Mouse (Mus musculus) embryo, embryonic 9.5 days (tissue): ENCODE measurements around the gene Tmpo.

Experiments used
- DNase-seq: peaks from one replicate; pipeline ENCODE4 v3.0.0-alpha.2; 2017; ENCODE audit errors: extremely low spot score

The Tmpo gene

GRCm38 (mm10) chr10:91116958-91117357 is 64.2 kb downstream of the Tmpo start:
- no peak for DNase-seq

DNA sequence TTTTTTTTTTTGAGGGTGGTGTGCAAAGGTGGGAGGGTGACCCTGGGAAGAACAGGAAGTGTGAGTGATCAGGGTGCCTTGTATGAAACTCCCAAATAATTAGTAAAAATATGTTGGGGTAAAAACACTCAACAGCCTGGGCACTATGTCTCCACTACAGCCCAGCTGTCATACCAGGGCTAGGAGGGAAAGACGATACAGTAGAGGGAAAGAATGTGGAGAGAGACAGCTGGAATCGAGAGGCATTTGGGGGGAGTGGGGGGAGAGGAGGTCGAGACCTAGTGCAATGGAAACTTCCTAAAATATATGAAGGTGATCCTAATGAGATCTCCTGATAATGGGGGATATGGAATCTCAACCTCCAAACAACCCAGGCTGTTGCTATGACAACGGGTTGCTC is 71.3 kb downstream of the Tmpo start:
- DNase-seq = no peak

GRCm38 (mm10) chr10:91105981-91106380 is 75.1 kb downstream of the Tmpo start:
- no peak for DNase-seq

GRCm38 (mm10) chr10:91102799-91103590 is 78.1 kb downstream of the Tmpo start:
- DNase-seq = no peak

GRCm38 (mm10) chr10:91101936-91102335 is 79.2 kb downstream of the Tmpo start:
- DNase-seq = no peak

- no peak for DNase-seq
Measured at GRCm38 (mm10) chr10:91100101-91100500, 81.0 kb downstream of the Tmpo start.

DNA sequence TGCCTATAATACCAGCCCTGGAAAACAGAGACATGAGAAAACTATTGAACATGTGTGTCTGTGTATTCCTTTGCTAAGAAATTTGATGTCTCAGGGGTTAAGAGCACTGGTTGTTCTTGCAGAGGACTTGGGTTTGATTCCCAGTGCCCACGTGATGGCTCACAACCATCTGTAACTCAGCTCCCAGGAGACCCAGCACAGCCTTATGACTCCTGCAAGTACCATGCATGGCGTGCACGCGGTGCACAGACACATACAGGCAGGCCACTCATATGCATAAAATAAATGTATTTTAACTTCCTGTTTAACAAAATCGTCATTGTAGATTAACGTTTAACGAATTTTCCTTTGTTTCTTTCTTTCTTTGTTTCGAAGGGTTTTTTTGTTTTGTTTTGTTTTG is 83.1 kb downstream of the Tmpo start:
- no peak for DNase-seq
